Mouse (Mus musculus) CH12.LX (cell line): ENCODE results near the gene Dctn5. TPM values are rescaled to one million over a fixed set of nuclear protein-coding genes. Genes with fewer than 3 reads are reported as not detected.

Experiments
- DNase-seq: peaks from one replicate; pipeline ENCODE4 v3.0.0-alpha.2; 2013; ENCODE audit errors: extremely low read depth
- H3K27ac ChIP-seq: 2 replicates; pipeline ENCODE4 v1.5.1; 2012; ENCODE audit warnings: low read depth, mild to moderate bottlenecking, control low read depth, moderate library complexity; ENCODE audit not compliant: insufficient read depth
- H3K27me3 ChIP-seq: replicated peaks from 2 replicates; pipeline ENCODE3; 2012; ENCODE audit warnings: inconsistent platforms
- H3K36me3 ChIP-seq, 2 experiments: replicated peaks in 1 of 2; 2 replicates each; pipeline versions ENCODE3 to v1.6.1; 2012; ENCODE audit warnings: inconsistent platforms in 1 of 2, low read length in 1 of 2, mild to moderate bottlenecking in 1 of 2, mixed read lengths in 1 of 2, moderate library complexity in 1 of 2; ENCODE audit not compliant: control insufficient read depth in 1 of 2, insufficient read depth in 1 of 2
- H3K4me1 ChIP-seq, 2 experiments: 2 replicates each; pipeline ENCODE4 v1.6.1; 2012; ENCODE audit warnings: inconsistent platforms in 1 of 2, moderate library complexity in 1 of 2; ENCODE audit not compliant: insufficient read depth in 2 of 2, control insufficient read depth in 1 of 2
- H3K4me2 ChIP-seq: 2 replicates; pipeline ENCODE4 v1.6.1; 2012; ENCODE audit warnings: low read depth, mild to moderate bottlenecking, control low read depth; ENCODE audit not compliant: poor library complexity, insufficient read depth, severe bottlenecking
- H3K4me3 ChIP-seq, 3 experiments: fragments of 150-350 bp in 1 of 3; sonication (generic) in 1 of 3; replicated peaks in 1 of 3; 2 replicates each; pipeline versions ENCODE3 to v1.5.1; 2011 to 2012; ENCODE audit warnings: low read depth in 2 of 3, low read length in 2 of 3, mild to moderate bottlenecking in 2 of 3, moderate library complexity in 2 of 3, control low read depth in 1 of 3, improper control_type of control experiment in 1 of 3, inconsistent platforms in 1 of 3, mixed read lengths in 1 of 3; ENCODE audit not compliant: poor library complexity in 1 of 3
- H3K79me2 ChIP-seq: replicated peaks from 2 replicates; pipeline ENCODE4 v1.6.1; 2012; ENCODE audit warnings: mild to moderate bottlenecking, moderate library complexity; ENCODE audit not compliant: control insufficient read depth, poor library complexity, insufficient read depth, severe bottlenecking; ENCODE audit errors: extremely low read depth
- H3K9ac ChIP-seq: 2 replicates; pipeline ENCODE4 v1.6.1; 2012; ENCODE audit warnings: low read depth, mild to moderate bottlenecking, control low read depth, moderate library complexity; ENCODE audit not compliant: insufficient read depth
- H3K9me3 ChIP-seq: replicated peaks from 2 replicates; pipeline ENCODE3; 2012; ENCODE audit warnings: low read length, inconsistent platforms, mixed read lengths
- BHLHE40 ChIP-seq: IDR thresholded peaks from 2 replicates; pipeline ENCODE4 v1.6.1; 2011; ENCODE audit warnings: mild to moderate bottlenecking, low read depth, low read length, improper control_type of control experiment
- CTCF ChIP-seq, 2 experiments: IDR thresholded peaks in 1 of 2; conservative IDR thresholded peaks in 1 of 2; 2 replicates each; pipeline ENCODE4 v1.5.1; 2011 to 2012; ENCODE audit warnings: low read depth in 2 of 2, low read length in 2 of 2, improper control_type of control experiment in 1 of 2, inconsistent platforms in 1 of 2, mild to moderate bottlenecking in 1 of 2, moderate library complexity in 1 of 2
- ELF1 ChIP-seq: IDR thresholded peaks from 2 replicates; pipeline ENCODE4 v1.6.1; 2014; ENCODE audit warnings: low read depth, mild to moderate bottlenecking, inconsistent platforms, low read length, improper control_type of control experiment
- EP300 ChIP-seq: IDR thresholded peaks from 2 replicates; pipeline ENCODE4 v1.6.1; 2011; ENCODE audit warnings: low read length, improper control_type of control experiment
- ETS1 ChIP-seq: conservative IDR thresholded peaks from 2 replicates; pipeline ENCODE4 v1.6.1; 2012; ENCODE audit warnings: low read depth, mild to moderate bottlenecking, inconsistent platforms, low read length, improper control_type of control experiment, moderate library complexity
- GABPA ChIP-seq: IDR thresholded peaks from 2 replicates; pipeline ENCODE4 v1.6.1; 2012; ENCODE audit warnings: low read depth, low read length, improper control_type of control experiment, inconsistent platforms; ENCODE audit not compliant: insufficient replicate concordance
- HCFC1 ChIP-seq: IDR thresholded peaks from 2 replicates; pipeline ENCODE4 v1.6.1; 2012; ENCODE audit warnings: low read depth, mild to moderate bottlenecking, inconsistent platforms, low read length, improper control_type of control experiment
- IRF4 ChIP-seq: IDR thresholded peaks from 2 replicates; pipeline ENCODE4 v1.6.1; 2014; ENCODE audit warnings: low read depth, mild to moderate bottlenecking, inconsistent platforms, low read length, improper control_type of control experiment
- JUN ChIP-seq: IDR thresholded peaks from 2 replicates; pipeline ENCODE4 v1.6.1; 2011; ENCODE audit warnings: low read depth, mild to moderate bottlenecking, low read length, improper control_type of control experiment, moderate library complexity; ENCODE audit not compliant: insufficient read depth
- MAFK ChIP-seq: IDR thresholded peaks from 2 replicates; pipeline ENCODE4 v1.6.1; 2011; ENCODE audit warnings: low read length, improper control_type of control experiment; ENCODE audit not compliant: insufficient replicate concordance
- MAZ ChIP-seq: IDR thresholded peaks from 2 replicates; pipeline ENCODE4 v1.6.1; 2012; ENCODE audit warnings: low read depth, mild to moderate bottlenecking, inconsistent platforms, low read length, improper control_type of control experiment, moderate library complexity
- MEF2A ChIP-seq: IDR thresholded peaks from 2 replicates; pipeline ENCODE4 v1.6.1; 2014; ENCODE audit warnings: low read depth, mild to moderate bottlenecking, inconsistent platforms, low read length, improper control_type of control experiment, borderline replicate concordance
- MYC ChIP-seq: IDR thresholded peaks from 2 replicates; pipeline ENCODE4 v1.6.1; 2011; ENCODE audit warnings: low read depth, mild to moderate bottlenecking, improper control_type of control experiment, low read length
- NELFE ChIP-seq: IDR thresholded peaks from 2 replicates; pipeline ENCODE4 v1.6.1; 2011; ENCODE audit warnings: low read depth, low read length, improper control_type of control experiment
- RAD21 ChIP-seq: IDR thresholded peaks from 2 replicates; pipeline ENCODE4 v1.6.1; 2011; ENCODE audit warnings: low read depth, mild to moderate bottlenecking, low read length, improper control_type of control experiment, moderate library complexity
- RCOR1 ChIP-seq: conservative IDR thresholded peaks from 2 replicates; pipeline ENCODE4 v1.6.1; 2012; ENCODE audit warnings: low read depth, mild to moderate bottlenecking, inconsistent platforms, low read length, improper control_type of control experiment
- SIN3A ChIP-seq: IDR thresholded peaks from 2 replicates; pipeline ENCODE4 v1.6.1; 2012; ENCODE audit warnings: low read length, improper control_type of control experiment, inconsistent platforms
- SMC3 ChIP-seq: IDR thresholded peaks from 2 replicates; pipeline ENCODE4 v1.6.1; 2011; ENCODE audit warnings: low read depth, low read length, improper control_type of control experiment
- TBP ChIP-seq: conservative IDR thresholded peaks from 2 replicates; pipeline ENCODE4 v1.6.1; 2011; ENCODE audit warnings: low read depth, low read length, improper control_type of control experiment
- UBTF ChIP-seq: IDR thresholded peaks from 2 replicates; pipeline ENCODE4 v1.6.1; 2012; ENCODE audit warnings: low read depth, mild to moderate bottlenecking, inconsistent platforms, low read length, improper control_type of control experiment, moderate library complexity
- USF1 ChIP-seq: IDR thresholded peaks from 2 replicates; pipeline ENCODE4 v1.6.1; 2014; ENCODE audit warnings: low read depth, mild to moderate bottlenecking, inconsistent platforms, low read length, improper control_type of control experiment
- USF2 ChIP-seq: conservative IDR thresholded peaks from 2 replicates; pipeline ENCODE4 v1.6.1; 2011; ENCODE audit warnings: low read depth, low read length, improper control_type of control experiment
- ZKSCAN1 ChIP-seq: IDR thresholded peaks from 2 replicates; pipeline ENCODE4 v1.6.1; 2012; ENCODE audit warnings: low read depth, inconsistent platforms, low read length, improper control_type of control experiment, borderline replicate concordance
- dilution Hi-C: fragments of 300-500 bp; cut with MboI; formaldehyde crosslinking; loops from 2 replicates; pipeline ENCODE4 v1.14.3; 2020; ENCODE audit warnings: low sequenced_read_pairs; ENCODE audit not compliant: extremely low pct_unique_long_range_greater_than_20kb, extremely low pct_ligation_motif_present
- in situ Hi-C: fragments of 300-500 bp; cut with MboI; formaldehyde crosslinking; loops from 3 replicates; pipeline ENCODE4 v1.14.3; 2019; ENCODE audit warnings: low sequenced_read_pairs, low pct_ligation_motif_present, low pct_unique_long_range_greater_than_20kb, mixed read lengths
- polyA plus RNA-seq: library from polyadenylated mRNA; unstranded; fragments of >175 nt; gene quantifications from 2 replicates; pipeline ENCODE4 v1.2.1, GENCODE M21; 2012; ENCODE audit warnings: low read depth; ENCODE audit not compliant: insufficient read length
- total RNA-seq, 2 experiments: library from RNA; depleted of rRNA; stranded (reverse); fragments of 300-350 nt in 1 of 2; fragments of >200 nt in 1 of 2; gene quantifications; 2 replicates each; pipeline ENCODE4 v1.2.3; 2012 to 2014

The Dctn5 gene
- total and polyA plus RNA-seq, 3 experiments, result 56.5 to 74.7 (median 62.7) TPM

GRCm38 (mm10) chr7:122094564-122095330 is 38.1 kb upstream of the Dctn5 start:
- H3K4me1 ChIP-seq, result peaks cover 0 to 14% of the 10 kb centered on the region in 2 experiments; a peak in 2 of 4 replicates
- H3K27ac ChIP-seq, result no peak overlapping the region
- H3K4me2 ChIP-seq, result no peak overlapping the region
- DNase-seq, result peak; percentile 60
- in situ Hi-C loops (loop anchor here (5.0 kb wide), 1 partner anchor 58 kb away; no protein-coding TSS in a partner anchor), dilution Hi-C loops (no loop called here)
- H3K9ac ChIP-seq, result no peak overlapping the region
- peaks cover 72 to 87% of the 10 kb centered on the region in 2 experiments for H3K36me3 ChIP-seq
- TF ChIP-seq MYC, result no peak
- TF ChIP-seq USF2, result no peak
- TF ChIP-seq CTCF (conservative IDR thresholded peaks at IDR 0.05 in 1 of 2, IDR thresholded peaks at IDR 0.05 in 1 of 2; ENCODE audit: low read depth in 2 of 2, low read length in 2 of 2), result peak in 1 of 2 experiments; percentile 52; a peak in 2 of 4 replicates
- TF ChIP-seq RCOR1, result no peak
- no peak for TF ChIP-seq ETS1
- no peak for TF ChIP-seq ELF1
- TF ChIP-seq HCFC1, result no peak
- no peak for TF ChIP-seq USF1
- TF ChIP-seq JUN, result no peak
- TF ChIP-seq RAD21, result peak; percentile 37
- TF ChIP-seq IRF4, result no peak
- no peak overlapping the region for H3K4me3 ChIP-seq
- H3K79me2 ChIP-seq, result peaks cover 38% of the 10 kb centered on the region
- H3K27me3 ChIP-seq, result no peaks in the 10 kb centered on the region
- H3K9me3 ChIP-seq, result no peaks in the 10 kb centered on the region

GRCm38 (mm10) chr7:122098009-122098408 is 34.8 kb upstream of the Dctn5 start:
- no peak overlapping the region for H3K9ac ChIP-seq
- in situ Hi-C loops (loop anchor here (5.0 kb wide), 1 partner anchor 54 kb away; no protein-coding TSS in a partner anchor), dilution Hi-C loops (no loop called here)
- H3K79me2 ChIP-seq, result peaks cover 55% of the 10 kb centered on the region
- H3K4me2 ChIP-seq, result no peak overlapping the region
- peaks cover 2 to 20% of the 10 kb centered on the region in 2 experiments; a peak in 3 of 4 replicates for H3K4me1 ChIP-seq
- no peaks in the 10 kb centered on the region for H3K27me3 ChIP-seq
- peaks cover 48 to 62% of the 10 kb centered on the region in 2 experiments for H3K36me3 ChIP-seq
- no peak overlapping the region for H3K4me3 ChIP-seq
- TF ChIP-seq MAFK (no peak), NELFE (no peak), USF1 (no peak), BHLHE40 (no peak), TBP (no peak), EP300 (no peak), SIN3A (no peak), CTCF (conservative IDR thresholded peaks at IDR 0.05 in 1 of 2, IDR thresholded peaks at IDR 0.05 in 1 of 2; ENCODE audit: low read depth in 2 of 2, low read length in 2 of 2) (no peak), MEF2A (no peak), JUN (no peak), ZKSCAN1 (no peak), GABPA (no peak), ETS1 (no peak), RCOR1 (no peak), USF2 (no peak), MAZ (no peak), SMC3 (no peak), UBTF (no peak)
- H3K9me3 ChIP-seq, result no peaks in the 10 kb centered on the region
- no peak for DNase-seq
- no peak overlapping the region for H3K27ac ChIP-seq
